Mouse (Mus musculus) T-helper 2 cell (primary cell): Measurements from ENCODE around the gene Racgap1.

Experiments
- in situ Hi-C: fragments of 300-600 bp; cut with MboI, MseI; formaldehyde crosslinking; loops from one replicate; pipeline ENCODE4 v1.15.1; 2025; ENCODE audit warnings: high pct_unique_total_duplicates

The Racgap1 gene

GRCm38 (mm10) chr15:99619821-99620220, 31.6 kb downstream of the Racgap1 start:
- in situ Hi-C loops, result no loop called here

GRCm38 (mm10) chr15:99618595-99618994, 32.9 kb downstream of the Racgap1 start:
- in situ Hi-C loops, result no loop called here

GRCm38 (mm10) chr15:99615246-99615645, 36.2 kb downstream of the Racgap1 start:
- in situ Hi-C loops, result no loop called here

GRCm38 (mm10) chr15:99614753-99615152, 36.7 kb downstream of the Racgap1 start:
- in situ Hi-C loops, result no loop called here

- in situ Hi-C loops, result no loop called here
Observed at GRCm38 (mm10) chr15:99614273-99614672, 37.2 kb downstream of the Racgap1 start.

- in situ Hi-C loops, result no loop called here
Observed at GRCm38 (mm10) chr15:99611563-99611962, 39.9 kb downstream of the Racgap1 start.

- in situ Hi-C loops, result no loop called here
Observed at GRCm38 (mm10) chr15:99608382-99609125, 42.9 kb downstream of the Racgap1 start.

- in situ Hi-C loops, result no loop called here
Observed at GRCm38 (mm10) chr15:99607388-99608113, 43.9 kb downstream of the Racgap1 start.

GRCm38 (mm10) chr15:99606515-99606914, 44.9 kb downstream of the Racgap1 start:
- in situ Hi-C loops, result no loop called here

- in situ Hi-C loops, result no loop called here
Observed at GRCm38 (mm10) chr15:99605595-99605994, 45.9 kb downstream of the Racgap1 start.

- in situ Hi-C loops, result no loop called here
Observed at GRCm38 (mm10) chr15:99603216-99603615, 48.2 kb downstream of the Racgap1 start.

GRCm38 (mm10) chr15:99602206-99602820, 49.1 kb downstream of the Racgap1 start:
- in situ Hi-C loops, result no loop called here

- in situ Hi-C loops, result no loop called here
Observed at GRCm38 (mm10) chr15:99601823-99602120, 49.7 kb downstream of the Racgap1 start.

- in situ Hi-C loops, result no loop called here
Observed at GRCm38 (mm10) chr15:99600986-99601822, 50.3 kb downstream of the Racgap1 start, which contains the start of gene Aqp6. TSS of gene Aqp6 (plus strand) at chr15:99601400.

- in situ Hi-C loops, result loop anchor here (5.0 kb wide), 1 partner anchor 73 kb away; the partner anchor contains the start of gene Asic1
Observed at GRCm38 (mm10) chr15:99599245-99600070, 52.0 kb downstream of the Racgap1 start.

- in situ Hi-C loops, result loop anchor here (5.0 kb wide), 1 partner anchor 75 kb away; the partner anchor contains the start of gene Asic1
Observed at GRCm38 (mm10) chr15:99597596-99597995, 53.9 kb downstream of the Racgap1 start.

- in situ Hi-C loops, result loop anchor here (5.0 kb wide), 1 partner anchor 75 kb away; the partner anchor contains the start of gene Asic1
Observed at GRCm38 (mm10) chr15:99596841-99597240, 54.6 kb downstream of the Racgap1 start.

GRCm38 (mm10) chr15:99596056-99596687, 55.3 kb downstream of the Racgap1 start:
- in situ Hi-C loops, result loop anchor here (5.0 kb wide), 1 partner anchor 76 kb away; the partner anchor contains the start of gene Asic1

- in situ Hi-C loops, result loop anchor here (5.0 kb wide), 1 partner anchor 77 kb away; the partner anchor contains the start of gene Asic1
Observed at GRCm38 (mm10) chr15:99594951-99595350, 56.5 kb downstream of the Racgap1 start.

GRCm38 (mm10) chr15:99592877-99593276, 58.6 kb downstream of the Racgap1 start:
- in situ Hi-C loops, result no loop called here
